Mouse (Mus musculus) liver, adult 2 months (tissue): ENCODE results near the gene B4galt1.

ENCODE experiments used
- CTCF ChIP-seq: fragments of 200-500 bp; IDR thresholded peaks from 2 replicates; pipeline ENCODE4 v1.5.1; 2011; ENCODE audit warnings: low read depth, low read length, control low read depth
- POLR2A ChIP-seq: fragments of 200-500 bp; IDR thresholded peaks from 2 replicates; pipeline ENCODE4 v1.6.1; 2011; ENCODE audit warnings: low read length, control low read depth; ENCODE audit not compliant: insufficient read depth; ENCODE audit errors: extremely low read depth

DNA sequence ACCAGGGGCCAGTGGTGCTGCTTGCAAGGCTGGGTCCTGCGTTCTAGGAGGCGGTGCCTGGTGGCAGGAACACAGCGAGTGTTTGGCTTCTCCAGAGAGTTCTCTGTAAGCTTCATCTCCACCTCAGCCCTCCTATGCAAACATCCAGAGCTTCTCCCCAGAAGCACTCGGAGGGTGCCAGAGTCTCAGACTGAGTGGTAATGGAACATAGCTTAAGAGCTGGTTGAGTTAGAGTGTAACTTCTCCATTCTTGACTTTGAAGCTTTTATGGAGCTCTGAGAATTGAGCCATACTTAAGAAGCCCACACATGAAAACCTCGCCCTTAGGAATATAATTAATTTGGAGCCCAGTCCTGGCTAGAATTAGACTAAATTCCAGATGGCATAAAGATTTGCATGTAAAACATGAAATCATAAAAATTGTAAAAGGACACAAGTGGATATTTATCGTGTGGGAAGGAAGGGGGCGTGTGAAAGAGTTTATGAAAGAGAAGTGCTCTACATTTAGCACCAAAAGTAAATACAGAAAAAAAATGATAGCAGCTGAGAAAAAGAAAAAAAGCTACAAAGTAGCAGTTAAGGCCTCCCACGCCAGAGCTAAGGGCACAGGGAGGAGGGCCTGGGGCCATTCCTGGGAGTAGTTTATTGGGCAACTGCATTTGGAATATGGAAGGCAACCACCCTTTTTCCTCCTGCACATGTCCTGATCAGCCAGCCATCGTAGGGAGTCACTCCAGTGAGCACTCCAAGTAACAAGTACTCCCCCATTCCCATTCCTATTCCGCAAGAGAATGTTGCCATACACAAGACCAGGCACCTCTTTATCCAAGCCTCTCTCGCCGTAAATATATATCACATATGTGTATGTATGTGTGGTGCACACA is 30.7 kb upstream of the B4galt1 start:
- no peak for TF ChIP-seq POLR2A
- TF ChIP-seq CTCF, result no peak
